In the genomic region with DNA sequence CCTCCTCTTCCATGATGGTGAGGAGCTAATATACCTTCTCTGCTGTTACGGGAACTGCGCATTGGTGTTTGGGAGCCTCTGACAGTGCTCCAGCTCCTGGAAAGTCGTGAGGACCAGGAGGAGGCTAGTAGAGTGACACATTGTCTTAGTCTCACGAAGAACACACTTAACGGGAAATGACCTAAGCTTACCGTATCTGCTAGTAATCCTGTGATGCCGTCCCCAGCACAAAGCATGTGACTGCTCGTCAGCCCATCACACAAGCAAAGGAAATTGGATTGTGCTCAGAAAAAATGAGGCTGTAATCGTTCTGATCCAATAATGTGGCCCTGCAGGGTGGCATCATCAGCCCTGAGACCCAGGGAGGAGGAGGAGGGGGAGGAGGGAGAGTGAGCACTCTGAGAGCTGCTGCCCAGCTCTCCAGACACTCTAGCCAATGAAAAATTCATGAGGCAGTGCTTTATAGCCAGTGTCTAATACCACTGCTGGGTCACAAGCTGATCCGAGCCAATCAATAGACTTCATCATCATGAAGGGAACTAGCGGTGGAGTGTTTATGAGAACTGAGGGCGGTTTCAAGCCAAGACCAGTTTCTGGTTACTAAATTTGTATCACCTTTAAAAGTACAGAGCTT, we compare ENCODE assay signal across 12 mouse cellular contexts. TPM values are rescaled to one million over a fixed set of nuclear protein-coding genes. Genes with fewer than 3 reads are reported as not detected.
A peak's percentile ranks its signal among the peaks of the same experiment; 100 is the strongest.
DNase-seq lines count a peak whose midpoint lies in the region; ATAC-seq lines count a peak whose summit lies in the region.
"Had no signal": no experiment of that assay in that cellular context is flagged by ENCODE, and none has a peak within 500 bp of the region (broad histone marks: within the 10 kb centered on the region; RNA-seq: fewer than 3 reads in every experiment).

No protein-coding gene starts in this region.

- no peak overlapping the region for H3K9ac ChIP-seq in forebrain, embryonic 12.5 days
- no peak overlapping the region for H3K9ac ChIP-seq in hindbrain, embryonic 13.5 days
- H3K9ac ChIP-seq in midbrain, embryonic 11.5 days (ENCODE audit: low read length), result no peak overlapping the region
- H3K9ac ChIP-seq: lung, embryonic 14.5 days had no signal

- H3K9me3 ChIP-seq in forebrain, embryonic 12.5 days, result no peaks in the 10 kb centered on the region
- H3K9me3 ChIP-seq in forebrain, embryonic 10.5 days, result peaks cover 12% of the 10 kb centered on the region
- no peaks in the 10 kb centered on the region for H3K9me3 ChIP-seq in hindbrain, embryonic 13.5 days
- no peaks in the 10 kb centered on the region for H3K9me3 ChIP-seq in midbrain, embryonic 11.5 days (ENCODE audit: control insufficient read depth, low read length)

- no peaks in the 10 kb centered on the region for H3K36me3 ChIP-seq in forebrain, embryonic 12.5 days (replicated peaks)
- peaks cover 5% of the 10 kb centered on the region; the same call in 1 of the 2 replicates for H3K36me3 ChIP-seq in forebrain, embryonic 10.5 days (replicated peaks)
- peaks cover 11% of the 10 kb centered on the region for H3K36me3 ChIP-seq in hindbrain, embryonic 13.5 days
- H3K36me3 ChIP-seq in midbrain, embryonic 11.5 days (ENCODE audit: control insufficient read depth, insufficient read depth, low read length), result no peaks in the 10 kb centered on the region

- no peak for DNase-seq in forebrain, embryonic 10.5 days (ENCODE audit: extremely low spot score, low spot score)
- peak; percentile 86 for DNase-seq in midbrain, embryonic 11.5 days (ENCODE audit: low spot score, missing footprints)
- peak; percentile 60 for DNase-seq in retina, postnatal 1 day
- no peak for DNase-seq in gastrocnemius, adult 18-20 months (ENCODE audit: low spot score)
- DNase-seq in ovary, postnatal 14 days (ENCODE audit: low spot score), result no peak
- DNase-seq: cerebellum, postnatal 36 days; kidney, adult 18-20 months; lung, embryonic 14.5 days; thymus, adult 18-20 months had no signal

- peaks cover 4% of the 10 kb centered on the region; the same call in 1 of the 2 replicates for H3K4me1 ChIP-seq in forebrain, embryonic 12.5 days
- H3K4me1 ChIP-seq in forebrain, embryonic 10.5 days, result peaks cover 7% of the 10 kb centered on the region; the same call in 1 of the 2 replicates
- 0 out of 2 replicates have a peak, but pooled peaks cover 3% of the 10 kb centered on the region for H3K4me1 ChIP-seq in hindbrain, embryonic 13.5 days (replicated peaks)
- H3K4me1 ChIP-seq in midbrain, embryonic 11.5 days (ENCODE audit: control insufficient read depth, insufficient read depth, low read length), result no peaks in the 10 kb centered on the region

- no peak overlapping the region for H3K4me3 ChIP-seq in forebrain, embryonic 12.5 days (replicated peaks)
- H3K4me3 ChIP-seq in forebrain, embryonic 10.5 days, result no peak overlapping the region
- H3K4me3 ChIP-seq in hindbrain, embryonic 13.5 days, result no peak overlapping the region
- no peak overlapping the region for H3K4me3 ChIP-seq in midbrain, embryonic 11.5 days (ENCODE audit: low read depth, low read length)

- peak; percentile 67; the same call in 1 of the 2 replicates for ATAC-seq in forebrain, embryonic 12.5 days (ENCODE audit: low FRiP score)
- ATAC-seq in hindbrain, embryonic 13.5 days (ENCODE audit: low FRiP score), result peak; percentile 75; the same call in 1 of the 2 replicates
- peak; percentile 94 for ATAC-seq in midbrain, embryonic 11.5 days (ENCODE audit: low FRiP score)
- no peak for ATAC-seq in erythroid progenitor cell, adult 5-6 weeks (replicated peaks; ENCODE audit: low FRiP score, poor library complexity, severe bottlenecking)

- WGBS in forebrain, embryonic 12.5 days, result 55% methylated on average over 12 of the region's 12 CpGs
- WGBS in forebrain, embryonic 10.5 days, result 79% methylated on average over 12 of the region's 12 CpGs
- WGBS in hindbrain, embryonic 13.5 days, result 56% methylated on average over 12 of the region's 12 CpGs
- 56% methylated on average over 12 of the region's 12 CpGs for WGBS in midbrain, embryonic 11.5 days

- H3K27me3 ChIP-seq in forebrain, embryonic 12.5 days, result no peaks in the 10 kb centered on the region
- no peaks in the 10 kb centered on the region for H3K27me3 ChIP-seq in forebrain, embryonic 10.5 days (ENCODE audit: poor library complexity, severe bottlenecking)
- no peaks in the 10 kb centered on the region for H3K27me3 ChIP-seq in hindbrain, embryonic 13.5 days
- no peaks in the 10 kb centered on the region for H3K27me3 ChIP-seq in midbrain, embryonic 11.5 days (ENCODE audit: control insufficient read depth, insufficient read depth, low read length)

- no peak overlapping the region for H3K4me2 ChIP-seq in forebrain, embryonic 12.5 days
- H3K4me2 ChIP-seq in hindbrain, embryonic 13.5 days, result no peak overlapping the region
- H3K4me2 ChIP-seq in midbrain, embryonic 11.5 days, result no peak overlapping the region
- H3K4me2 ChIP-seq: lung, embryonic 14.5 days had no signal

- H3K27ac ChIP-seq in forebrain, embryonic 12.5 days, result no peak overlapping the region
- H3K27ac ChIP-seq in forebrain, embryonic 10.5 days, result no peak overlapping the region
- peak overlapping the region; percentile 58 for H3K27ac ChIP-seq in hindbrain, embryonic 13.5 days
- peak overlapping the region; percentile 27; the same call in 1 of the 2 replicates for H3K27ac ChIP-seq in midbrain, embryonic 11.5 days (ENCODE audit: low read depth, low read length)

RNA-seq across cellular contexts. Expression of gene Atf3, which starts 24.3 kb away (rescaled TPM):
- 0.96 and 1.7 TPM in 2 replicates for polyA plus RNA-seq in forebrain, embryonic 12.5 days (2016; fragmentation: Nextera tagmentation; extraction: Ambion mirVana)
- 2.9 and 3.4 TPM in 2 replicates for polyA plus RNA-seq in forebrain, embryonic 10.5 days (2016; fragmentation: Nextera tagmentation; extraction: Ambion mirVana)
- 1.2 and 1.5 TPM in 2 replicates for polyA plus RNA-seq in hindbrain, embryonic 13.5 days (2015; fragmentation: Nextera tagmentation; extraction: Ambion mirVana)
- 3.8 and 4.6 TPM in 2 replicates for polyA plus RNA-seq in midbrain, embryonic 11.5 days (2014; fragmentation: Nextera tagmentation; extraction: Ambion mirVana)
- total RNA-seq in erythroid progenitor cell, adult 5-6 weeks (2015; ENCODE audit: low replicate concordance), result 3.8 and 4.3 TPM in 2 replicates
- 1.2 and 16.5 TPM in 2 replicates for total RNA-seq in erythroid progenitor cell, adult 5-6 weeks (2017; ENCODE audit: low replicate concordance)
- total RNA-seq in gastrocnemius, adult 18-20 months (2021), result 100 to 1,000 TPM in 1 of 2 experiments, 10 to 100 TPM in 1; 14.7 to 163 TPM

Comparison
In these comparisons a context has a peak if more than half of its experiments do, and no peak if none do; other contexts are left out.
1. H3K27ac ChIP-seq: peak in hindbrain, embryonic 13.5 days (single experiment) and midbrain, embryonic 11.5 days (single experiment); none in forebrain, embryonic 12.5 days (single experiment) and forebrain, embryonic 10.5 days (single experiment).
2. DNase-seq: peak in midbrain, embryonic 11.5 days (single experiment) and retina, postnatal 1 day (single experiment); none in forebrain, embryonic 10.5 days (single experiment), gastrocnemius, adult 18-20 months (single experiment) and ovary, postnatal 14 days (single experiment).